Comparison of ENCODE assay signal across 8 mouse cellular contexts in the genomic region with DNA sequence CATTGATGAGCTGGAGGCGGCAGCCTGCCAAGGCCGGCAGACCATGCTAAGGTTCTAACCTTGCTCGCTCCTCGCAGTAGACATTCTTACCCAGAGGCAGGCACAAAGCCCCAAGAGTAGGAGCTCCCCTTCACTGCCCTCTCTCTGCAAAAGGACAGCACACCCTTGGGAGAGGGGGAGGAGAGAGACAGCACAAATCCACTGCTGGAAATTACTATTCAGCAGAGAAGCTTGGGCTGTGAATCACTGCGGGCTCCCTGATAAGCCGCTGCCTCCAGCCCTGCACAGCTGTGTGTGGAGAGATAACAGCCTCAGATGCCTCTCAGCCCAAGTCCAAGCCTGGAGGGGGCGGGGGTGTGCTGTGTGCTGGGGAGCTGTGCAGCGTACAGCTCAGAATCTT. TPM values are rescaled to one million over a fixed set of nuclear protein-coding genes. Genes with fewer than 3 reads are reported as not detected.
DNase-seq lines count a peak whose midpoint lies in the region.

No protein-coding gene starts in this region.

- peak; percentile 53 for DNase-seq in spleen, adult 12 weeks (ENCODE audit: low spot score)
- no peak for DNase-seq in spleen, adult 18-20 months
- peak; percentile 33 for DNase-seq in forebrain, embryonic 10.5 days (ENCODE audit: extremely low spot score, low spot score)
- DNase-seq in heart, postnatal 10 days = peak; percentile 85 to 86
- peak; percentile 58 to 78 for DNase-seq in left cerebral cortex, postnatal 14 days (ENCODE audit: low spot score in 2 of 2)
- peak; percentile 52 for DNase-seq in neural tube, embryonic 10.5 days (ENCODE audit: extremely low spot score, low spot score)
- peak; percentile 29 to 49 for DNase-seq in urinary bladder, postnatal 36 days (ENCODE audit: low spot score in 2 of 2)
- DNase-seq in cerebellum, postnatal 36 days = no peak

- intact Hi-C loops in heart, postnatal 10 days (cut with DNase I) = loop anchor here (2.0 kb wide), 1 partner anchor 13 kb away; no protein-coding TSS in a partner anchor
- intact Hi-C loops in left cerebral cortex, postnatal 14 days (cut with DNase I) = no loop called here

- no peak overlapping the region for H3K4me3 ChIP-seq in forebrain, embryonic 10.5 days

- peaks cover 75% of the 10 kb centered on the region for H3K27me3 ChIP-seq in forebrain, embryonic 10.5 days (ENCODE audit: poor library complexity, severe bottlenecking)

- 5% methylated on average over 8 of the region's 8 CpGs for WGBS in forebrain, embryonic 10.5 days

- no peaks in the 10 kb centered on the region for H3K9me3 ChIP-seq in forebrain, embryonic 10.5 days

- no peak overlapping the region for H3K27ac ChIP-seq in forebrain, embryonic 10.5 days

- no peaks in the 10 kb centered on the region for H3K36me3 ChIP-seq in forebrain, embryonic 10.5 days (replicated peaks)

- H3K4me1 ChIP-seq in forebrain, embryonic 10.5 days = peaks cover 56% of the 10 kb centered on the region

RNA-seq across cellular contexts. Expression of gene Rpp25, which starts 1.9 kb away (rescaled TPM):
- 1.2 and 1.4 TPM in 2 replicates for polyA plus RNA-seq in forebrain, embryonic 10.5 days (2016; fragmentation: Nextera tagmentation; extraction: Ambion mirVana)
- 1 to 10 TPM; 3.4 to 5.7 TPM for total RNA-seq in heart, postnatal 10 days (2021)
- 10 to 100 TPM; 15.2 to 16.4 TPM for total RNA-seq in left cerebral cortex, postnatal 14 days (2021)

RNA-seq across cellular contexts. Expression of gene Cox5a, which starts 15.4 kb away (rescaled TPM):
- polyA plus RNA-seq in forebrain, embryonic 10.5 days (2016; fragmentation: Nextera tagmentation; extraction: Ambion mirVana) = 686 and 693 TPM in 2 replicates
- total RNA-seq in heart, postnatal 10 days (2021) = 1,000 to 10,000 TPM; 2,186 to 2,217 TPM
- 100 to 1,000 TPM; 481 to 515 TPM for total RNA-seq in left cerebral cortex, postnatal 14 days (2021)

RNA-seq across cellular contexts. Expression of gene Fam219b, which starts 31.6 kb away (rescaled TPM):
- polyA plus RNA-seq in forebrain, embryonic 10.5 days (2016; fragmentation: Nextera tagmentation; extraction: Ambion mirVana) = 17.7 and 18.7 TPM in 2 replicates
- 1 to 10 TPM; 8.0 to 9.1 TPM for total RNA-seq in heart, postnatal 10 days (2021)
- 10 to 100 TPM; 16.3 to 22.9 TPM for total RNA-seq in left cerebral cortex, postnatal 14 days (2021)

RNA-seq across cellular contexts. Expression of gene Scamp5, which starts 37.8 kb away (rescaled TPM):
- 12.9 and 15.5 TPM in 2 replicates for polyA plus RNA-seq in forebrain, embryonic 10.5 days (2016; fragmentation: Nextera tagmentation; extraction: Ambion mirVana)
- total RNA-seq in heart, postnatal 10 days (2021) = 1 to 10 TPM; 9.5 to 9.6 TPM
- 100 to 1,000 TPM; 414 to 420 TPM for total RNA-seq in left cerebral cortex, postnatal 14 days (2021)

RNA-seq across cellular contexts. Expression of gene Mpi, which starts 46.9 kb away (rescaled TPM):
- polyA plus RNA-seq in forebrain, embryonic 10.5 days (2016; fragmentation: Nextera tagmentation; extraction: Ambion mirVana) = 63.2 and 66.9 TPM in 2 replicates
- 100 to 1,000 TPM; 129 to 131 TPM for total RNA-seq in heart, postnatal 10 days (2021)
- total RNA-seq in left cerebral cortex, postnatal 14 days (2021) = 10 to 100 TPM; 73.3 to 82.3 TPM

Comparison
In these comparisons a context has a peak if more than half of its experiments do, and no peak if none do; other contexts are left out.
1. DNase-seq: peak in spleen, adult 12 weeks (single experiment), forebrain, embryonic 10.5 days (single experiment), heart, postnatal 10 days (2 of 2), left cerebral cortex, postnatal 14 days (2 of 2), neural tube, embryonic 10.5 days (single experiment) and urinary bladder, postnatal 36 days (2 of 2); none in spleen, adult 18-20 months (0 of 2) and cerebellum, postnatal 36 days (0 of 2).
2. RNA of gene Cox5a, which starts 15.4 kb away (total RNA-seq): 2,186 to 2,217 TPM in heart, postnatal 10 days; 481 to 515 TPM in left cerebral cortex, postnatal 14 days; every median in the first group is over 4 times any median in the second.